Mouse (Mus musculus) urinary bladder, postnatal 36 days (tissue): ENCODE results near the gene Zkscan5.
"Not testable (repeated sequence)": the region's sequence is repeated elsewhere in the genome, so short reads cannot be mapped to it uniquely, and the experiment has no call there.

Experiments used
- DNase-seq, 2 experiments: peaks; one replicate each; pipeline ENCODE4 v3.0.0; 2022; ENCODE audit warnings: low spot score in 2 of 2, mixed read lengths in 1 of 2

Zkscan5 gene

GRCm38 (mm10) chr5:145203936-145204691 lies at the start of gene Zkscan5:
Gene Zkscan5 (plus strand): TSS chr5:145204562.
- peak; percentile 94 to 98 for DNase-seq

- no peak for DNase-seq
These were observed 43.0 kb upstream of the Zkscan5 start for GRCm38 (mm10) chr5:145161361-145161760.

GRCm38 (mm10) chr5:145164710-145165109 lies 39.7 kb upstream of the Zkscan5 start:
- no peak for DNase-seq

DNA sequence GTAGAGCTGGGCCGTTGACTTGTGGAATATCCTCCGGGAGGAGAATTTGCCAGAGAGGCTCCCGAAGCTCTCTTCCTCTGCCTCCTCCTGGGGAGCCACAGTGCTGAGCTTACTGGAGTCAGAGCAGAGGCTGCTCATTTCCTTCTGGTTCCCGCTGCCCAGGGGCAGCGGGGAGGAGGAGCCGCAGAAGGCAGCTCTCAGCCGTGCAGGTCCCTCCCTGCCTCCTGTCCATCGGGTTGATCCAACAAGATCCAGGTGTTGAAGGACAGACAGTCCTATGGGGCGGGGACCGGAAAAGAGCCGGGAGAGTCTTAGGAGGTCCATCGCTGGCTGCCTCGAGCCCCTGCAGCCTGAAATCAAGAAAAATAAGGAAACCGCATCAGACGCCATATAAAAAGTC lies 39.2 kb upstream of the Zkscan5 start:
- DNase-seq, result no peak

DNA sequence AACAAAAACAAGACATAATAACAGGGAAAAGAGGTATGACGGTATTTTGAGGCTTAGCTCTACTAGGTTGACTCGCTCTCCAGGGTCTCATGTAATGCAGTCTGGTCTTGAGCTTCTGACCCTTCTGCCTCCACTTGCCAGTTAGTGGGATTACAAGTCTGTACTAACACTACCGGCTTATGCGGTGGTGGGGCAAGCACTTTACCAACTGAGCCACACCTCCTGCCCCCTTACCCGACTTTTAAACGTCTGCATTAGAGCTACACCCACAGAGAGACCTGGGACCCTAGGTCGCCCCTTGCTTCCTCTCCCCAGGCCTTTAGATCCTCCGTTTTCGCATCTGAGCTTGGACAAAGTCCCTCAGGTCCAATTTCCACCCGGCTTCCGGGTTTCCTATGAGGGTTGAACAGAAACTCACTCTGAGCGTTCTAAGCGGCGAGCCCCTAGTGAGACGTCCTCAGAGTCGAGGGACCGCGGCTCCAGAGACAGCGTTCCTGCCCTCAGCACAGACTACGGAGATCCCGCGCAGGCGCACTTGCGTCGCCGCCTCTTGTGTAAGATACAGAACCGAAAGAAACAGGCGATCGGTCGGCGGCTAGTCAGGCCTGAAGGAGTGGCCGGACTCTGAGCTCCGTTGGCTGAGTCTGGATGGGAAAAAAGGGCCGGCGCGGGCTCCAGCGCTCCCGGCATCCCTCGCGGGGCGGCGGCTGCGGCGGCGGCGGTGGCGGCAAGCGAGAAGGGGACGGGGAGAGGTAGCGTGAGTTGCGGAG lies 37.6 kb upstream of the Zkscan5 start, which contains the start of the genes Ptcd1 and Cpsf4:
Ptcd1 (minus strand) TSS at position 573 of the 770 bp plus-strand sequence.
Cpsf4 (plus strand) TSS at position 678 of the 770 bp plus-strand sequence.
- DNase-seq, result peak; percentile 98

DNA sequence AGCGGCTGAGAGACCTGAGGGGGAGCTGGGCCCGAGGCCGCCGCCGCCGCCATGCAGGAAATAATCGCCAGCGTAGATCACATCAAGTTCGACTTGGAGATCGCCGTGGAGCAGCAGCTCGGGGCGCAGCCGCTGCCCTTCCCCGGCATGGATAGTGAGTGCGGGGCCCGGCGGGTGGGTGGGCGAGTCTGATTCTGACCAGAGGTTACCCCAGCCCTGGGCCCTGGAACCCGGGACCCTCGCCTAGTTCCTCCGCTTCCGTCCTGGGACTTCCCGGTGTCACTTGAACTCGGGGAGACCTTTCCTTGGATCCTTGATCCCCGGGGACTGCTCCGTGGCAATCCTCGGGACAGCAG lies 37.1 kb upstream of the Zkscan5 start:
- DNase-seq, result peak in 1 of 2 experiments; percentile 12

DNA sequence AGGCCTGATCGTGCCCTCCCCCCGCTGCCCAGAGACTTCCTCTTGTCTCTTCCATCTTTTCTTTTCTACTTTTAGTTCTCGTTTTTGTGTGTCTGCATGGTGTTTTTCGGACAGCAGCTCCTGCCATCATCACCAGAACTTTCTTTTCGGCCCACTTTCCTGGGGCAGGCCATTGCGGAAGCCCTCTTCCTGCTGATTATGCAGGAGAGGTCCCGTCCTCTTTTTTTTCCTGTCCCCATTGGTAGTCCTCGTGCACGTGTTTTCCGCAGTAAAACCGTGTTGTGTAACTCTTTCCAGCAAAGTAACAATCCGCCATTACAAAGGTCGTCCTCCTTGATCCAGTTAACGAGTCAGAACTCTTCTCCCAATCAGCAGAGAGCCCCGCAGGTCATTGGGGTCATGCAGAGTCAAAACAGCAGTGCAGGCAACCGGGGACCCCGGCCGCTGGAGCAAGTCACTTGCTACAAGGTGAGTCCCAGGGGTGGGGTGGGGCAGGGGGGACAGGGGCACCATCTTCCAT lies 25.8 kb upstream of the Zkscan5 start:
- DNase-seq, result no peak

- DNase-seq, result no peak
These were observed 19.1 kb upstream of the Zkscan5 start for GRCm38 (mm10) chr5:145185244-145185643.

DNA sequence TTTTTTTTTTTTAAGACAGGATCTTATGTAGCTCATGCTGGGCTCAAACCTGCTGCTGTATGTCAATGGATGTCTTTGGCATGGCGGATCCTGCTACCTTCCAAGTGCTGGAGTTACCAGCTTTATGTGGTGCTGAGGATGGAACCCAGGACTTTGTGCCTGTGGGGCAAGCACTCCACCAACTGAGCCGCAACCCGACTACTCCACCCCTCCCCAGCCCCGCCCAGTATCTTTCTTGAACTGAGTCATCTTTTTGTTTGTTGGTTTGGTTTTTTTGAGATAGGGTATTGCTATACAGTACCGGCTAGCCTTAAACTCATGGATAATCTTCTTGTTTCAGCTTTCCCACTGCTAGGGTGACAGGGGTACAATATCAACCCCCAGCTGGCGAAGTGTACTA lies 14.9 kb upstream of the Zkscan5 start:
- DNase-seq, result no peak

- no peak for DNase-seq
These were observed 14.0 kb upstream of the Zkscan5 start for GRCm38 (mm10) chr5:145190373-145190772.

- peak; percentile 82 to 91 for DNase-seq
These were observed 13.2 kb upstream of the Zkscan5 start for GRCm38 (mm10) chr5:145190875-145191798.

GRCm38 (mm10) chr5:145191962-145192361 lies 12.4 kb upstream of the Zkscan5 start, which contains the start of gene Atp5j2:
Gene Atp5j2 (minus strand): TSS chr5:145192062.
- DNase-seq, result no peak

GRCm38 (mm10) chr5:145200387-145200786 lies 4.0 kb upstream of the Zkscan5 start:
- DNase-seq, result no peak

DNA sequence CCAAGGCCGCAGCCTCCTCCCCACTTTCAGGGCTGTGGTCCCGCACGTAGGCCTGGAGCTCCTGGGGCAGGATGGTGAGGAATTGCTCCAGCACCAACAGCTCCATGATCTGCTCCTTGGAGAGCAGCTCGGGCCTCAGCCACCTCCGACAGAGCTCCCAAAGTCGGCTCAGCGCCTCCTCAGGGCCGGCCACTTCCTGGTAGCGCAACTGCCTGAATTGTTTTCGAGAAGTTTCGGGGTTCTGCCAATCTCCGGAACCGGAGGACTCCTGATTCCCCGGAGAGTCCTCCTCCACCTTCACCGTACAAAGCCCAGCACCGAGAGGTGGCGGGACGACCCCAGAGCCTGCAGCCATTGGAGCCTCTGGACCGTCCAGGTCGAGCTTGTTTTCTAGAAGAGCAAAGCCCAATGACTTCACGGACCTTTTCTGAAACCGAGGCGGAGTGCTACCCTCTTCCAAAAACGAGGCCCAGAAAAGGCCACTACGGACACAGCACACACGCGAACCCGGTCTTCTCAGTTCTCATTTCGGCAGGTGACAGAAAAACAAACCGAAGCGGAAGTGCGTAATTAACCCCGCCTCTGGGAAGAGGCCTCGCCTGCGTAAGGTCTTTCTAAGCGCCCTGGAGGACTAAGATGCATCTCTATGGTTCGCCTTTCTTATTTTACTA lies 2.9 kb upstream of the Zkscan5 start, which contains the start of gene Zkscan14:
Zkscan14 (minus strand) TSS at position 548 of the 671 bp plus-strand sequence.
- peak; percentile 46 to 74 for DNase-seq

DNA sequence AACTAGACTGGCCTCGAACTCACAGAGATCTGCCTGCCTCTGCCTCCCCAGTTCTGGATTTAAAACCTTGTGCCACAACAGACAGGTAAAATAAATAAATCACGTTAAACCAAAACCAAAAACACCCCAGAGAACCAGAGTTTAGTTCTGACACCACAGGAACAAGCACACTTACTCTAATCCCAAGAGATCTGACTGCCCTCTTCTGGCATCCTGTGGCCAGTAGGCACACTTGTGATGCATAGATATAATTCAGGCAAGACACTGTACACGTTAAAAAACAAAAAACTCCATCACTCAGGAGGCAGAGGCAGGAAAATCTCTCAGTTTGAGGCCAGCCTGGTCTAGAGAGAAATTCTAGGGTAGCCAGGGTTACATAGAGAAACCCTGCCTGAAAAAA lies 1.9 kb upstream of the Zkscan5 start:
- DNase-seq, result no peak

- no peak for DNase-seq
These were observed 679 bp downstream of the Zkscan5 start for GRCm38 (mm10) chr5:145205041-145205440.

DNA sequence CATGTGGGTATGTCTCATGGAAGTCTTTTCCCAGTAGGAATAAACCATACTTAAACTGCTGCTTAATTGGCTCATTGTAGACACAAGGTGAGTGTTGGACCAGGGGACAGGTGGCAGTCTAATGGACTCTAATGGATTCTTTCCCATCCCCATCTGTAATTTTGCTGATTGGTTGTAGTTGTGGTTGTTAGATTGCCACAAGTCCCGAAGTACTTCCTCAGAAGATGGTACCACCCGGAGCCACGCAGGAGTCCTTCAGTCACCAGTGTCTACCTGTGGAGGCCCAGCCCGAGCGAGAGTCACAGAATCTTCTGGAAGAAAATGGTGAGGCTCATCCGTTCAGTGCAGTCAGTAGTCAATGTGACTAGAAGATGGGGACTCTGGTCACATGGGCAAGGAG lies 3.0 kb downstream of the Zkscan5 start:
- DNase-seq, result no peak

GRCm38 (mm10) chr5:145207954-145208353 lies 3.6 kb downstream of the Zkscan5 start:
- no peak for DNase-seq

- DNase-seq, result not testable (repeated sequence)
These were observed 4.0 kb downstream of the Zkscan5 start for GRCm38 (mm10) chr5:145208391-145208790.

DNA sequence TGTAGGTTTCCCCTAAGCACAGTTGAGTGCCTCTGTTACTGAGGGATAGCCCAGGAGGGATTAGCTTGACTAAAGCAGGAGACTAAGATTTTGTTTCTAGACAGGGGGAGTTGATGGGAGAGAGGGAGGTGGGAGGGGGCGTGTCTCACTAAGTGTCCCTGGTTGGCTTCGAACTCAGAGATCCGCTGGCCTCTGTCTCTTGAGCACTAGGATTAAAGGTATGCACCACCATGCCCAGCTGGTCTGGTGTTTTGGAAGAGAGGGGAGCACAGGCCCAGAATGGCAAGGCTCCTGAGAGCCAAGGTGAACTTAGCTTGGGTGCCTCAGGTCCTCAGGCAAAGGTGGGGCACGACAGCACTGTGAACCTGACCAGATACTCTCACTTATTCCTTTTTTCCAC lies 7.0 kb downstream of the Zkscan5 start:
- no peak for DNase-seq

GRCm38 (mm10) chr5:145212216-145212615 lies 7.9 kb downstream of the Zkscan5 start:
- DNase-seq, result no peak
